Mouse (Mus musculus) CH12.LX (cell line): ENCODE results near the gene Tmem167. TPM values are rescaled to one million over a fixed set of nuclear protein-coding genes. Genes with fewer than 3 reads are reported as not detected.
A peak's percentile ranks its signal among the peaks of the same experiment; 100 is the strongest.

ENCODE experiments used
- DNase-seq: peaks from one replicate; pipeline ENCODE4 v3.0.0-alpha.2; 2013; ENCODE audit errors: extremely low read depth
- H3K27ac ChIP-seq: 2 replicates; pipeline ENCODE4 v1.5.1; 2012; ENCODE audit warnings: low read depth, mild to moderate bottlenecking, control low read depth, moderate library complexity; ENCODE audit not compliant: insufficient read depth
- H3K27me3 ChIP-seq: replicated peaks from 2 replicates; pipeline ENCODE3; 2012; ENCODE audit warnings: inconsistent platforms
- H3K36me3 ChIP-seq, 2 experiments: replicated peaks in 1 of 2; 2 replicates each; pipeline versions ENCODE3 to v1.6.1; 2012; ENCODE audit warnings: inconsistent platforms in 1 of 2, low read length in 1 of 2, mild to moderate bottlenecking in 1 of 2, mixed read lengths in 1 of 2, moderate library complexity in 1 of 2; ENCODE audit not compliant: control insufficient read depth in 1 of 2, insufficient read depth in 1 of 2
- H3K4me1 ChIP-seq, 2 experiments: 2 replicates each; pipeline ENCODE4 v1.6.1; 2012; ENCODE audit warnings: inconsistent platforms in 1 of 2, moderate library complexity in 1 of 2; ENCODE audit not compliant: insufficient read depth in 2 of 2, control insufficient read depth in 1 of 2
- H3K4me2 ChIP-seq: 2 replicates; pipeline ENCODE4 v1.6.1; 2012; ENCODE audit warnings: low read depth, mild to moderate bottlenecking, control low read depth; ENCODE audit not compliant: poor library complexity, insufficient read depth, severe bottlenecking
- H3K4me3 ChIP-seq, 3 experiments: fragments of 150-350 bp in 1 of 3; sonication (generic) in 1 of 3; replicated peaks in 1 of 3; 2 replicates each; pipeline versions ENCODE3 to v1.5.1; 2011 to 2012; ENCODE audit warnings: low read depth in 2 of 3, low read length in 2 of 3, mild to moderate bottlenecking in 2 of 3, moderate library complexity in 2 of 3, control low read depth in 1 of 3, improper control_type of control experiment in 1 of 3, inconsistent platforms in 1 of 3, mixed read lengths in 1 of 3; ENCODE audit not compliant: poor library complexity in 1 of 3
- H3K79me2 ChIP-seq: replicated peaks from 2 replicates; pipeline ENCODE4 v1.6.1; 2012; ENCODE audit warnings: mild to moderate bottlenecking, moderate library complexity; ENCODE audit not compliant: control insufficient read depth, poor library complexity, insufficient read depth, severe bottlenecking; ENCODE audit errors: extremely low read depth
- H3K9ac ChIP-seq: 2 replicates; pipeline ENCODE4 v1.6.1; 2012; ENCODE audit warnings: low read depth, mild to moderate bottlenecking, control low read depth, moderate library complexity; ENCODE audit not compliant: insufficient read depth
- H3K9me3 ChIP-seq: replicated peaks from 2 replicates; pipeline ENCODE3; 2012; ENCODE audit warnings: low read length, inconsistent platforms, mixed read lengths
- BHLHE40 ChIP-seq: IDR thresholded peaks from 2 replicates; pipeline ENCODE4 v1.6.1; 2011; ENCODE audit warnings: mild to moderate bottlenecking, low read depth, low read length, improper control_type of control experiment
- CHD1 ChIP-seq: IDR thresholded peaks from 2 replicates; pipeline ENCODE4 v1.6.1; 2012; ENCODE audit warnings: low read depth, low read length, improper control_type of control experiment, inconsistent platforms
- CTCF ChIP-seq, 2 experiments: IDR thresholded peaks in 1 of 2; conservative IDR thresholded peaks in 1 of 2; 2 replicates each; pipeline ENCODE4 v1.5.1; 2011 to 2012; ENCODE audit warnings: low read depth in 2 of 2, low read length in 2 of 2, improper control_type of control experiment in 1 of 2, inconsistent platforms in 1 of 2, mild to moderate bottlenecking in 1 of 2, moderate library complexity in 1 of 2
- ETS1 ChIP-seq: conservative IDR thresholded peaks from 2 replicates; pipeline ENCODE4 v1.6.1; 2012; ENCODE audit warnings: low read depth, mild to moderate bottlenecking, inconsistent platforms, low read length, improper control_type of control experiment, moderate library complexity
- KAT2A ChIP-seq: IDR thresholded peaks from 2 replicates; pipeline ENCODE4 v1.6.1; 2012; ENCODE audit warnings: low read length, improper control_type of control experiment, inconsistent platforms; ENCODE audit not compliant: insufficient replicate concordance
- MAX ChIP-seq: IDR thresholded peaks from 2 replicates; pipeline ENCODE4 v1.6.1; 2011; ENCODE audit warnings: low read length, improper control_type of control experiment
- MAZ ChIP-seq: IDR thresholded peaks from 2 replicates; pipeline ENCODE4 v1.6.1; 2012; ENCODE audit warnings: low read depth, mild to moderate bottlenecking, inconsistent platforms, low read length, improper control_type of control experiment, moderate library complexity
- MYC ChIP-seq: IDR thresholded peaks from 2 replicates; pipeline ENCODE4 v1.6.1; 2011; ENCODE audit warnings: low read depth, mild to moderate bottlenecking, improper control_type of control experiment, low read length
- NELFE ChIP-seq: IDR thresholded peaks from 2 replicates; pipeline ENCODE4 v1.6.1; 2011; ENCODE audit warnings: low read depth, low read length, improper control_type of control experiment
- NRF1 ChIP-seq: IDR thresholded peaks from 2 replicates; pipeline ENCODE4 v1.6.1; 2014; ENCODE audit warnings: low read depth, mild to moderate bottlenecking, inconsistent platforms, low read length, improper control_type of control experiment, moderate library complexity
- PAX5 ChIP-seq: IDR thresholded peaks from 2 replicates; pipeline ENCODE4 v1.6.1; 2012; ENCODE audit warnings: low read length, inconsistent platforms, mixed read lengths
- POLR2A ChIP-seq: IDR thresholded peaks from 2 replicates; pipeline ENCODE4 v1.6.1; 2011; ENCODE audit warnings: low read depth, mild to moderate bottlenecking, improper control_type of control experiment, low read length
- POLR2AphosphoS2 ChIP-seq: IDR thresholded peaks from 2 replicates; pipeline ENCODE4 v1.6.1; 2011; ENCODE audit warnings: low read depth, low read length, improper control_type of control experiment
- SMC3 ChIP-seq: IDR thresholded peaks from 2 replicates; pipeline ENCODE4 v1.6.1; 2011; ENCODE audit warnings: low read depth, low read length, improper control_type of control experiment
- TBP ChIP-seq: conservative IDR thresholded peaks from 2 replicates; pipeline ENCODE4 v1.6.1; 2011; ENCODE audit warnings: low read depth, low read length, improper control_type of control experiment
- ZC3H11A ChIP-seq: IDR thresholded peaks from 2 replicates; pipeline ENCODE4 v1.6.1; 2012; ENCODE audit warnings: low read depth, mild to moderate bottlenecking, inconsistent platforms, low read length, improper control_type of control experiment
- ZMIZ1 ChIP-seq: IDR thresholded peaks from 2 replicates; pipeline ENCODE4 v1.6.1; 2012; ENCODE audit warnings: low read depth, mild to moderate bottlenecking, inconsistent platforms, low read length, improper control_type of control experiment
- ZNF384 ChIP-seq: IDR thresholded peaks from 2 replicates; pipeline ENCODE4 v1.6.1; 2012; ENCODE audit warnings: low read depth, low read length, improper control_type of control experiment, inconsistent platforms
- dilution Hi-C: fragments of 300-500 bp; cut with MboI; formaldehyde crosslinking; loops from 2 replicates; pipeline ENCODE4 v1.14.3; 2020; ENCODE audit warnings: low sequenced_read_pairs; ENCODE audit not compliant: extremely low pct_unique_long_range_greater_than_20kb, extremely low pct_ligation_motif_present
- in situ Hi-C: fragments of 300-500 bp; cut with MboI; formaldehyde crosslinking; loops from 3 replicates; pipeline ENCODE4 v1.14.3; 2019; ENCODE audit warnings: low sequenced_read_pairs, low pct_ligation_motif_present, low pct_unique_long_range_greater_than_20kb, mixed read lengths
- polyA plus RNA-seq: library from polyadenylated mRNA; unstranded; fragments of >175 nt; gene quantifications from 2 replicates; pipeline ENCODE4 v1.2.1, GENCODE M21; 2012; ENCODE audit warnings: low read depth; ENCODE audit not compliant: insufficient read length
- total RNA-seq, 2 experiments: library from RNA; depleted of rRNA; stranded (reverse); fragments of 300-350 nt in 1 of 2; fragments of >200 nt in 1 of 2; gene quantifications; 2 replicates each; pipeline ENCODE4 v1.2.3; 2012 to 2014

Gene Tmem167
- total and polyA plus RNA-seq, 3 experiments = 14.1 to 38.6 (median 24.5) TPM

GRCm38 (mm10) chr13:90182262-90182661 is 93.3 kb downstream of the Tmem167 start:
- no peaks in the 10 kb centered on the region for H3K36me3 ChIP-seq
- dilution Hi-C loops (no loop called here), in situ Hi-C loops (no loop called here)
- no peaks in the 10 kb centered on the region for H3K4me1 ChIP-seq
- no peaks in the 10 kb centered on the region for H3K9me3 ChIP-seq
- H3K4me3 ChIP-seq = no peak overlapping the region
- DNase-seq = no peak
- H3K4me2 ChIP-seq = no peak overlapping the region
- H3K9ac ChIP-seq = no peak overlapping the region
- H3K79me2 ChIP-seq = no peaks in the 10 kb centered on the region
- H3K27ac ChIP-seq = no peak overlapping the region
- TF ChIP-seq ETS1 = no peak
- TF ChIP-seq SMC3 = no peak
- TF ChIP-seq ZNF384 = no peak
- TF ChIP-seq PAX5 = no peak
- TF ChIP-seq MAZ = no peak
- H3K27me3 ChIP-seq = no peaks in the 10 kb centered on the region

- in situ Hi-C loops (no loop called here), dilution Hi-C loops (no loop called here)
- Histone ChIP-seq H3K79me2 (no peaks in the 10 kb centered on the region), H3K4me2 (peak overlapping the region; percentile 61; the same call in 1 of the 2 replicates), H3K27ac (no peak overlapping the region), H3K4me1 (no peaks in the 10 kb centered on the region), H3K9ac (no peak overlapping the region), H3K9me3 (no peaks in the 10 kb centered on the region), H3K36me3 (no peaks in the 10 kb centered on the region), H3K4me3 (no peak overlapping the region), H3K27me3 (no peaks in the 10 kb centered on the region)
- no peak for DNase-seq
- TF ChIP-seq TBP (no peak), KAT2A (no peak), MYC (no peak), NRF1 (no peak), ZNF384 (no peak), NELFE (no peak), POLR2AphosphoS2 (no peak), CTCF (conservative IDR thresholded peaks at IDR 0.05 in 1 of 2, IDR thresholded peaks at IDR 0.05 in 1 of 2; ENCODE audit: low read depth in 2 of 2, low read length in 2 of 2) (no peak), ZC3H11A (no peak), POLR2A (no peak), ZMIZ1 (no peak)
These were observed 94.6 kb downstream of the Tmem167 start for GRCm38 (mm10) chr13:90183536-90183935.

- Histone ChIP-seq H3K36me3 (no peaks in the 10 kb centered on the region), H3K79me2 (no peaks in the 10 kb centered on the region), H3K4me2 (no peak overlapping the region), H3K27me3 (no peaks in the 10 kb centered on the region), H3K9ac (no peak overlapping the region), H3K4me3 (no peak overlapping the region), H3K9me3 (no peaks in the 10 kb centered on the region), H3K4me1 (no peaks in the 10 kb centered on the region), H3K27ac (no peak overlapping the region)
- dilution Hi-C loops (no loop called here), in situ Hi-C loops (no loop called here)
- DNase-seq = no peak
- TF ChIP-seq MAZ (no peak), MAX (no peak), ZC3H11A (no peak), CHD1 (no peak), BHLHE40 (no peak), MYC (no peak)
These were observed 97.8 kb downstream of the Tmem167 start for GRCm38 (mm10) chr13:90186694-90187093.
